Mouse (Mus musculus) liver, postnatal 0 days (tissue): Measurements from ENCODE around the gene Prss33. TPM values are rescaled to one million over a fixed set of nuclear protein-coding genes. Genes with fewer than 3 reads are reported as not detected.
A peak's percentile ranks its signal among the peaks of the same experiment; 100 is the strongest.

Experiments used
- ATAC-seq: fragments of 200-750 bp; cut with Nextera tagmentation; 2 replicates; pipeline ENCODE4 v1.8.0; 2017; ENCODE audit warnings: mild to moderate bottlenecking, moderate library complexity
- DNase-seq: peaks from one replicate; pipeline ENCODE4 v3.0.0-alpha.2; 2016
- H3K27ac ChIP-seq: fragments of 300-500 bp; sonication (generic); 2 replicates; pipeline ENCODE4 v1.5.1; 2014; ENCODE audit warnings: antibody characterized with exemption, moderate library complexity, mild to moderate bottlenecking, low read depth
- H3K27me3 ChIP-seq: fragments of 300-500 bp; sonication (generic); 2 replicates; pipeline ENCODE4 v1.6.1; 2014; ENCODE audit warnings: low read length, control low read depth, mixed read lengths; ENCODE audit not compliant: insufficient read depth
- H3K36me3 ChIP-seq: fragments of 300-500 bp; sonication (generic); replicated peaks from 2 replicates; pipeline ENCODE4 v1.6.1; 2014; ENCODE audit warnings: mild to moderate bottlenecking, control low read depth, low read length, moderate library complexity, mixed read lengths; ENCODE audit not compliant: insufficient read depth
- H3K4me1 ChIP-seq: fragments of 300-500 bp; sonication (generic); 2 replicates; pipeline ENCODE4 v1.6.1; 2014; ENCODE audit warnings: antibody characterized with exemption, mild to moderate bottlenecking, control low read depth; ENCODE audit not compliant: insufficient read depth
- H3K4me2 ChIP-seq: fragments of 300-500 bp; sonication (generic); 2 replicates; pipeline ENCODE4 v1.6.1; 2014; ENCODE audit warnings: low read depth, mild to moderate bottlenecking, low read length, moderate library complexity, mixed read lengths
- H3K4me3 ChIP-seq: fragments of 300-500 bp; sonication (generic); 2 replicates; pipeline ENCODE4 v1.5.1; 2014; ENCODE audit warnings: low read depth, low read length
- H3K9ac ChIP-seq: fragments of 300-500 bp; sonication (generic); replicated peaks from 2 replicates; pipeline ENCODE4 v1.6.1; 2014; ENCODE audit warnings: mild to moderate bottlenecking, moderate library complexity
- H3K9me3 ChIP-seq: fragments of 300-500 bp; sonication (generic); 2 replicates; pipeline ENCODE4 v1.6.1; 2016; ENCODE audit warnings: mild to moderate bottlenecking, control low read depth, low read length, mixed read lengths
- CTCF ChIP-seq: sonication (generic); IDR thresholded peaks from 2 replicates; pipeline ENCODE4 v1.5.1; 2016; ENCODE audit warnings: antibody characterized with exemption, low read depth
- EP300 ChIP-seq: IDR thresholded peaks from 2 replicates; pipeline ENCODE4 v1.6.1; 2016; ENCODE audit warnings: antibody characterized with exemption, low read depth, mild to moderate bottlenecking
- WGBS: fragments of 180-500 bp; shearing (Covaris S2); extraction: QIAGEN DNeasy Blood & Tissue Kit; methylation state at CpG from one replicate; pipeline ENCODE4 v1.1.7; 2014; ENCODE audit not compliant: insufficient replicate concordance; 5-methylcytosine and 5-hydroxymethylcytosine counted together
- polyA plus RNA-seq: library from polyadenylated mRNA; unstranded; fragments of >200 nt; fragmentation: Nextera tagmentation; extraction: Ambion mirVana; gene quantifications from 2 replicates; pipeline ENCODE4 v1.2.1, GENCODE M21; 2015

The Prss33 gene
- polyA plus RNA-seq, 1 experiment from 2014 or later, result not detected

DNA sequence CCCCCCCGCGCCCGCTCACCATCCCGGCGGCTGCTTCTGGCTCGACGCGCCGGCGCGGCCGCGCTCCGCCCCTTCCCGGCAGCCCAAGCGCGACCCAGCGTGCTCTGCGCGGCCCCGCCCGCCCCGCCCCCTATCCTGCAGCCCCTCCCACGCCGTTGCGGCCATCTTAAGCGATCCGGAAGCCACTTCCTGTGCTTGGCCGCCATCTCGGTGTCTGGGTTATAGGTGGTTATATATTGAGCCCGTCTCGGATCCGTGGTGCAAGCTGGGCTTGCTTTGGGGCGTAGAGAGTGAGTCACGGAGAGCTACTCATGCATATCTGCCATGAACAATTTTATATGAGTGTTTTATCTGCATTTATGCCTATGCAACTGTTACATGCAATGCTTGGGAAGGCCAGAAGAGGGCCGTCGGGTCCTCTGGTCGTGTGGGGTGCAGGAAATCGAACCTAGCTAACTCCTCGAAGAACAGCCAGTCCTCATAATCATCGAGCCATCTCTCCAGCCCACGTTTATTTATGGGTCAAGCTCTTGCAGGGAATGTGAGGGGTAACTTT, 6.7 kb downstream of the Prss33 start, which contains the start of gene Elob:
Gene Elob (minus strand): TSS at position 73 of the 556 bp plus-strand sequence.
- Histone ChIP-seq H3K4me3 (peak within 1 kb of the TSS; percentile 86), H3K27ac (peak within 1 kb of the TSS; percentile 83), H3K27me3 (peaks cover 4% of the 10 kb centered on the region; the same call in 1 of the 2 replicates), H3K36me3 (peaks cover 27% of the 10 kb centered on the region), H3K9me3 (no peaks in the 10 kb centered on the region; the same call in 1 of the 2 replicates), H3K9ac (peak within 1 kb of the TSS; percentile 86), H3K4me2 (peak within 1 kb of the TSS; percentile 89), H3K4me1 (peaks cover 15% of the 10 kb centered on the region)
- TF ChIP-seq EP300, result no peak
- peak; percentile 76 for TF ChIP-seq CTCF
- ATAC-seq (peak; percentile 97), DNase-seq (peak; percentile 92)
- under 1% methylated on average over 22 of the region's 42 CpGs for whole genome bisulfite sequencing

DNA sequence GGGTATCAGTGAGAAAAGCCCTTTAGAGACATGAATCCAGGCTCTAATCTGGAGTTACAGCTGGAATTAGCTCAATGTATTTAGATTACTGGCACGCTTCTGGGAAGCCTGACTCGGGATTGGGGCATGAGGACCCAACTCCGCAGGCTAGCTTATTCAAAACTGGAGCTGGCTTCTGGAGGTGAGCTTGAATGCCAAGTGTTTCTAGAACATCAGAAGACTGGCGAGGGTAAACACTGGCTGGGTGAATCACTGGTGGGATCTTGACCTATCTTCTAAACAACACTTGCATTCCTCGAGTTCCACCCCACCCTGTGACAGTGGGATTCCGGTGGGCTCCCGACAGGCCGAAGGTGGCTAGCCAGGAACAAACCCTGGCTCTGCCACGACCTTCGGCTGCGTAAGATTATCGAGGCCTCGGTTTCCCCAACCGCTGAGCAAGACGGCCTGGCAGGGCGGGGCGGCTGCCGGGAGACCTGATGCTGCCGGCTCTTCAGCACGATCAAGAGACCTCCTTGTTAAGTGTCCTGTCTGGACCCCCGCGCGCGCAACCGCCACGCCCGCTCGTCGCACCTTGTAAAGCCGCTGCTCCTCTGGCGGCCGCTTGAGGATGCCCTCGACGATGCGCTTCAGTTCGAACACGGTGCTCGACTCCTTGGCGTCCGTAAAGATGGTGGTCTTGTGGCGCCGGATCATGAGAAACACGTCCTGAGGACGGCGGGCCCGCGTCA, 7.4 kb downstream of the Prss33 start:
- Histone ChIP-seq H3K36me3 (peaks cover 34% of the 10 kb centered on the region), H3K27ac (peak overlapping the region; percentile 83), H3K9ac (peak overlapping the region; percentile 86), H3K4me1 (peaks cover 15% of the 10 kb centered on the region), H3K4me2 (peak overlapping the region; percentile 89), H3K27me3 (no peaks in the 10 kb centered on the region), H3K4me3 (peak overlapping the region; percentile 86), H3K9me3 (no peaks in the 10 kb centered on the region; the same call in 1 of the 2 replicates)
- DNase-seq, result peak; percentile 72
- under 1% methylated on average over 39 of the region's 47 CpGs for WGBS
- TF ChIP-seq EP300, result no peak
- peak; percentile 33; the same call in 1 of the 2 replicates for TF ChIP-seq CTCF
- peak; percentile 71 for ATAC-seq

DNA sequence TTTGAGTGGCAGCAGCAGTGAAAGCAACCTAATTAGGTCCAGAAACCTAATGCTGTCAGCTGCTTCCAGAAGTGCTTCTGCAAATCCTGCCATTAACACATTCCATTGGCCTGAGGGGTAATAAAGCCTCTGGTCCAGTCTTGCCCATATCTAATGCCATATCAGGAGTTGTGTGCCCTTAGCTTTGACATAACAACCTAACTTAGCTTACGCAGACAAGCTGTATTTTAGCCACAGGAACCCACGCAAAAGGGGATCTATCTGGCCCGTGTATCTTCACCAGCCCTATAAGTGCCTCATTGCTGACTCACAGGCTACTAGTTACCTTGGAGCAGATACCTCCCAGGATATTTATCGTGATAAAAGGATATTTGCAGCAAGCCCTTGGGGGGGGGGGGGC, 10.3 kb downstream of the Prss33 start:
- H3K27me3 ChIP-seq, result no peaks in the 10 kb centered on the region
- ATAC-seq (no peak), DNase-seq (no peak)
- H3K4me2 ChIP-seq, result no peak overlapping the region
- 82% methylated on average over 4 of the region's 4 CpGs for WGBS
- H3K9ac ChIP-seq, result no peak overlapping the region
- H3K27ac ChIP-seq, result no peak overlapping the region
- no peak for TF ChIP-seq CTCF
- TF ChIP-seq EP300, result no peak
- H3K4me3 ChIP-seq, result no peak overlapping the region
- peaks cover 15% of the 10 kb centered on the region for H3K4me1 ChIP-seq
- H3K9me3 ChIP-seq, result no peaks in the 10 kb centered on the region; the same call in 1 of the 2 replicates
- H3K36me3 ChIP-seq, result peaks cover 59% of the 10 kb centered on the region

DNA sequence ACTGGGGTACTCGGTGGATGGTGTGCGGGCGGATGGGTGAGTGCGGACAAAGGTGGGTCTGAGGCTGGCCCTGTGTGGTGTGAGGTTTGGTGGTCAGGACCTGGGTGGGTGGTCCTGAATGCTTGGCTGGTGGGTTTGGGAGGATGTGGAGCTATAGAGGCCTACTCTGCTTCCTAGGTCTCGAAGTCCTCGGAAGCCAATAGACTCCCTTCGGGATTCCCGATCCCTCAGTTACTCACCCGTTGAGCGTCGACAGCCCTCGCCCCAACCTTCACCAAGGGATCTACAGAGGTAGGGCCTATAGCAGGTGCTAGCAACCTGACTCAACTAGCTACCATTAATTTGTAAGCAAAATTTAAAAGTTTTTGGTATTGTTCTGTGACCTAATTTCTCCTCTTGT, 12.2 kb downstream of the Prss33 start:
- peaks cover 11% of the 10 kb centered on the region for H3K4me1 ChIP-seq
- 89% methylated on average over 12 of the region's 12 CpGs for WGBS
- no peak for TF ChIP-seq EP300
- TF ChIP-seq CTCF, result no peak
- no peaks in the 10 kb centered on the region for H3K27me3 ChIP-seq
- no peak for DNase-seq
- H3K36me3 ChIP-seq, result peaks cover 79% of the 10 kb centered on the region
- ATAC-seq, result no peak
- H3K4me2 ChIP-seq, result no peak overlapping the region
- H3K9me3 ChIP-seq, result peaks cover 11% of the 10 kb centered on the region
- H3K27ac ChIP-seq, result no peak overlapping the region
- H3K4me3 ChIP-seq, result no peak overlapping the region
- H3K9ac ChIP-seq, result no peak overlapping the region

DNA sequence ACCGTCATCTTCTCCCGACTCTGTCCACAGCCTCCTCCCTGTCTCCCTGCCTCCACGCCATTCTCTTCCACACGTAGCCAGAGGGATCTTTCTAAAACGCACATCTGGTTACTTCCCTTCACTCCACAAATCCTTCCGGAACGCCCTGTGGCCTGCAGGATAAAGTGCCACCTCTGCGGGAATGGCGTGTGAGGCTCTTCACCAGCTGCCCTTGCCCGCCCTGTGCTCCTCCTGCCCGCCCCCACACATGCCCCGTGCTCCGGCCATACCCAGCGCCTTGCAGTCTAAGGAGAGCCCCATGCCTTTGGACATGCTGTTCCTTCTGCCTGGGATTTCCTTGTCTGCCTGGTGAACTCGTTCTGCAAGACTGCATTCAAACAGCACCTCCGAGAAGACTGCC, 12.8 kb downstream of the Prss33 start:
- H3K27me3 ChIP-seq, result no peaks in the 10 kb centered on the region
- H3K27ac ChIP-seq, result no peak overlapping the region
- H3K4me2 ChIP-seq, result no peak overlapping the region
- no peak for TF ChIP-seq EP300
- no peak for TF ChIP-seq CTCF
- H3K9me3 ChIP-seq, result peaks cover 15% of the 10 kb centered on the region
- peaks cover 8% of the 10 kb centered on the region for H3K4me1 ChIP-seq
- ATAC-seq (0 out of 2 replicates have a peak, but pooled peaks have one; percentile 17), DNase-seq (no peak)
- H3K4me3 ChIP-seq, result no peak overlapping the region
- no peak overlapping the region for H3K9ac ChIP-seq
- peaks cover 85% of the 10 kb centered on the region for H3K36me3 ChIP-seq
- WGBS, result 84% methylated on average over 16 of the region's 16 CpGs

DNA sequence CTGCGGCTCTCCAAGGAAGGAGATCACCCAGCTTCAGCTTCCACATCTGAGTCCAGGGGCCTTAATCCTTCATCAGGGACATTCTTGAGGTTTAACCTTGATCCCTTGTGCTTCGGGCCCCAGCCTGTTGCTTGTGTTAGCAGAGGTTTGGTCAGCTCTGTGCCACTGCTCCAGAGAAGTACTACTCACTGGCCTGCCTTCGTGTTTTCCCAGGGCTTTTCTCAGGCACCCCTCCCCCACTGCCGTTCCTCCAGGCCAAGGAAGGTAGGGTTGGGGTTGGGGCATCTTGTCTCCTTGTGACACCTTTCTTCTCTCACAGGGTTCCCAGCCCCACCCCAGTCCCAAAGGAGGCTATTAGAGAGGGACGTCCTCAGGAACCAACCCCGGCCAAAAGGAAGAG, 13.8 kb downstream of the Prss33 start:
- H3K27ac ChIP-seq, result no peak overlapping the region
- H3K9ac ChIP-seq, result no peak overlapping the region
- TF ChIP-seq CTCF (no peak), EP300 (no peak)
- DNase-seq (no peak), ATAC-seq (no peak)
- peaks cover 15% of the 10 kb centered on the region for H3K9me3 ChIP-seq
- H3K36me3 ChIP-seq, result peaks cover 93% of the 10 kb centered on the region
- WGBS, result 77% methylated on average over 6 of the region's 6 CpGs
- no peak overlapping the region for H3K4me2 ChIP-seq
- no peaks in the 10 kb centered on the region for H3K4me1 ChIP-seq
- H3K4me3 ChIP-seq, result no peak overlapping the region
- H3K27me3 ChIP-seq, result no peaks in the 10 kb centered on the region
